Mouse (Mus musculus): Measurements from ENCODE around the gene Dexi. TPM values are rescaled to one million over a fixed set of nuclear protein-coding genes. Genes with fewer than 3 reads are reported as not detected.

The Dexi gene
- polyA plus RNA-seq, 1 experiment: 143 TPM

- H3K4me1 ChIP-seq (ENCODE audit: control insufficient read depth, insufficient read depth, low read length): peaks cover 27% of the 10 kb centered on the region
- WGBS: 48% methylated on average over 4 of the region's 4 CpGs
- no peak overlapping the region for H3K27ac ChIP-seq (ENCODE audit: insufficient read depth, low read length)
- no peak overlapping the region for H3K4me3 ChIP-seq (replicated peaks; ENCODE audit: insufficient read depth, low read depth, low read length)
- TF ChIP-seq POLR2A (IDR thresholded peaks at IDR 0.05; ENCODE audit: borderline replicate concordance, insufficient read depth, low read length): no peak
- TF ChIP-seq CTCF (IDR thresholded peaks at IDR 0.05; ENCODE audit: borderline replicate concordance, insufficient read depth, low read depth, low read length): no peak
- no peaks in the 10 kb centered on the region for H3K27me3 ChIP-seq (ENCODE audit: control insufficient read depth, insufficient read depth, low read length)
- DNase-seq: no peak
Observed at GRCm38 (mm10) chr16:10524866-10525609, 17.8 kb downstream of the Dexi start.

- 91% methylated on average over 8 of the region's 8 CpGs for WGBS
- peaks cover 27% of the 10 kb centered on the region for H3K4me1 ChIP-seq (ENCODE audit: control insufficient read depth, insufficient read depth, low read length)
- DNase-seq: no peak
- TF ChIP-seq CTCF (IDR thresholded peaks at IDR 0.05; ENCODE audit: borderline replicate concordance, insufficient read depth, low read depth, low read length) (no peak), POLR2A (IDR thresholded peaks at IDR 0.05; ENCODE audit: borderline replicate concordance, insufficient read depth, low read length) (no peak)
- H3K27me3 ChIP-seq (ENCODE audit: control insufficient read depth, insufficient read depth, low read length): no peaks in the 10 kb centered on the region
- no peak overlapping the region for H3K27ac ChIP-seq (ENCODE audit: insufficient read depth, low read length)
- no peak overlapping the region for H3K4me3 ChIP-seq (replicated peaks; ENCODE audit: insufficient read depth, low read depth, low read length)
Observed at GRCm38 (mm10) chr16:10523650-10524049, 19.2 kb downstream of the Dexi start.

- WGBS: 100% methylated on average over 1 of the region's 1 CpGs
- no peak for TF ChIP-seq POLR2A (IDR thresholded peaks at IDR 0.05; ENCODE audit: borderline replicate concordance, insufficient read depth, low read length)
- TF ChIP-seq CTCF (IDR thresholded peaks at IDR 0.05; ENCODE audit: borderline replicate concordance, insufficient read depth, low read depth, low read length): peak; percentile 69
- Histone ChIP-seq H3K27me3 (ENCODE audit: control insufficient read depth, insufficient read depth, low read length) (no peaks in the 10 kb centered on the region), H3K4me3 (replicated peaks; ENCODE audit: insufficient read depth, low read depth, low read length) (no peak overlapping the region), H3K4me1 (ENCODE audit: control insufficient read depth, insufficient read depth, low read length) (peaks cover 27% of the 10 kb centered on the region), H3K27ac (ENCODE audit: insufficient read depth, low read length) (no peak overlapping the region)
- DNase-seq: peak; percentile 54 to 70
Observed at GRCm38 (mm10) chr16:10522811-10523210, 20.0 kb downstream of the Dexi start.

GRCm38 (mm10) chr16:10520908-10521614 is 21.8 kb downstream of the Dexi start:
- 34% methylated on average over 2 of the region's 2 CpGs for WGBS
- Histone ChIP-seq H3K4me3 (replicated peaks; ENCODE audit: insufficient read depth, low read depth, low read length) (no peak overlapping the region), H3K27ac (ENCODE audit: insufficient read depth, low read length) (no peak overlapping the region), H3K4me1 (ENCODE audit: control insufficient read depth, insufficient read depth, low read length) (peaks cover 17% of the 10 kb centered on the region), H3K27me3 (ENCODE audit: control insufficient read depth, insufficient read depth, low read length) (no peaks in the 10 kb centered on the region)
- DNase-seq: peak; percentile 64 to 80
- peak; percentile 72; the same call in 1 of the 2 replicates for TF ChIP-seq CTCF (IDR thresholded peaks at IDR 0.05; ENCODE audit: borderline replicate concordance, insufficient read depth, low read depth, low read length)
- no peak for TF ChIP-seq POLR2A (IDR thresholded peaks at IDR 0.05; ENCODE audit: borderline replicate concordance, insufficient read depth, low read length)

DNA sequence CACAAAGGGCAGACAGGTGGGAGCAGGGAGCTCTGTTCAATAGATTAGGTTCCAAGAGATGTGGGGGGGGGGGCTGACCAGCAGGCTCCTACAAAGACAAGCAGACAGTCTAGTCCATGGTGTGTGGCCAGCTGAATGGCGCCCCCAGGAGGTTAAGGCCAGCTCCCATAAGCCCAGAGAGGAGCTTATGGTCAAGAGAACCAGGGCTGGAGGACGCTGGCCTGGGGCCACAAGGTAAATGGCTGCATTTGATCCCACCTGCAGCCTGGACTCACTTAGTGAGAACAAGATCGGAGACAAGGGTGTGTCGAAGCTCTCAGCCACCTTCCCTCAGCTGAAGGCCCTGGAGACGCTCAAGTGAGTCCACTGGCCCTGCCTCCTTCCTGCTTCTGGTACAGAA is 24.8 kb downstream of the Dexi start:
- H3K4me3 ChIP-seq (replicated peaks; ENCODE audit: insufficient read depth, low read depth, low read length): no peak overlapping the region
- DNase-seq: no peak
- H3K27ac ChIP-seq (ENCODE audit: insufficient read depth, low read length): no peak overlapping the region
- TF ChIP-seq CTCF (IDR thresholded peaks at IDR 0.05; ENCODE audit: borderline replicate concordance, insufficient read depth, low read depth, low read length) (no peak), POLR2A (IDR thresholded peaks at IDR 0.05; ENCODE audit: borderline replicate concordance, insufficient read depth, low read length) (no peak)
- WGBS: 70% methylated on average over 5 of the region's 5 CpGs
- H3K4me1 ChIP-seq (ENCODE audit: control insufficient read depth, insufficient read depth, low read length): no peaks in the 10 kb centered on the region
- H3K27me3 ChIP-seq (ENCODE audit: control insufficient read depth, insufficient read depth, low read length): no peaks in the 10 kb centered on the region

DNA sequence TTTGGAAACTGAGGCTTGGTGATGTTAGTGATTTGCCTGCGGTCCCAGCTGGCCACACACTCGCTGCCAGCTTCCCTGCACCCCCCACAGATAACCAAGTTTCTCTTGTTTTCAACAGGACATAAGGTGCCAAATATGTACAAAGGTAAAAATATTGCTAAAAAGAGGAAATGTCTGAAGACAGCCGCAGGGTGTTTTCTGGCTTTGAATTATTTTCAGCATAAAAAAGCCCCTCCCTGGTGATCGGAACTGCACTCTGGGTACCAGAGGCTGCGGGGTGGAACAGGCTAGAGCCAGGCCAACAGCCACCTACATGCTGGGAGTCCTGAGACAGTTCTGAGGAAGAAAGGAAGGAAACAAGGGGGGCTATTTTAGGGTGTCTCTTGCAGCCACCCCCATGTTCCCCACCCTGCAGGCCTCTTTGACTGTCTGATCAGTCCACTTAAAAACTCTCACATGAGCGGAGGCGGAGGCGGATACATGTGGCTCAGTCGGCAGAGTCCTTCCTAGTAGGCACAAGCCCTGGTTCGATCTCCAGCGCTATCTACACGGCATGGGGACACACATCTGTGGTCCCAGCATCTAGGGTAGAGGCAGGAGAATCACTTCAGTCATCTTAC is 26.8 kb downstream of the Dexi start:
- Histone ChIP-seq H3K4me3 (replicated peaks; ENCODE audit: insufficient read depth, low read depth, low read length) (no peak overlapping the region), H3K27ac (ENCODE audit: insufficient read depth, low read length) (no peak overlapping the region), H3K27me3 (ENCODE audit: control insufficient read depth, insufficient read depth, low read length) (no peaks in the 10 kb centered on the region), H3K4me1 (ENCODE audit: control insufficient read depth, insufficient read depth, low read length) (peaks cover 7% of the 10 kb centered on the region)
- DNase-seq: no peak
- 89% methylated on average over 12 of the region's 12 CpGs for WGBS
- no peak for TF ChIP-seq POLR2A (IDR thresholded peaks at IDR 0.05; ENCODE audit: borderline replicate concordance, insufficient read depth, low read length)
- no peak for TF ChIP-seq CTCF (IDR thresholded peaks at IDR 0.05; ENCODE audit: borderline replicate concordance, insufficient read depth, low read depth, low read length)

- Histone ChIP-seq H3K4me3 (replicated peaks; ENCODE audit: insufficient read depth, low read depth, low read length) (no peak overlapping the region), H3K27me3 (ENCODE audit: control insufficient read depth, insufficient read depth, low read length) (no peaks in the 10 kb centered on the region), H3K27ac (ENCODE audit: insufficient read depth, low read length) (0 out of 2 replicates have a peak overlapping the region, but pooled peaks have one; percentile 0), H3K4me1 (ENCODE audit: control insufficient read depth, insufficient read depth, low read length) (peaks cover 15% of the 10 kb centered on the region)
- TF ChIP-seq POLR2A (IDR thresholded peaks at IDR 0.05; ENCODE audit: borderline replicate concordance, insufficient read depth, low read length) (no peak), CTCF (IDR thresholded peaks at IDR 0.05; ENCODE audit: borderline replicate concordance, insufficient read depth, low read depth, low read length) (no peak)
- 14% methylated on average over 12 of the region's 12 CpGs for WGBS
- DNase-seq: peak in 1 of 2 experiments; percentile 71
Observed at GRCm38 (mm10) chr16:10511134-10511520, 31.7 kb downstream of the Dexi start.

Measured in cerebellum, adult 2 months (tissue).